Mouse (Mus musculus): ENCODE measurements around the gene Fabp6. TPM values are rescaled to one million over a fixed set of nuclear protein-coding genes. Genes with fewer than 3 reads are reported as not detected.

The Fabp6 gene
- total and polyA plus RNA-seq, 2 experiments from 2014 or later = not detected

GRCm38 (mm10) chr11:43617924-43618323 is 16.6 kb upstream of the Fabp6 start:
- Histone ChIP-seq H3K27ac (peak overlapping the region; percentile 27; the same call in 1 of the 2 replicates), H3K9me3 (ENCODE audit: low read length) (no peaks in the 10 kb centered on the region), H3K4me1 (ENCODE audit: insufficient read depth, low read length) (peaks cover 5% of the 10 kb centered on the region; the same call in 1 of the 2 replicates), H3K9ac (replicated peaks; ENCODE audit: low read length) (no peak overlapping the region), H3K4me2 (ENCODE audit: low read depth, low read length) (no peak overlapping the region), H3K36me3 (ENCODE audit: insufficient read depth, low read length) (no peaks in the 10 kb centered on the region), H3K4me3 (ENCODE audit: low read length) (no peak overlapping the region), H3K27me3 (ENCODE audit: insufficient read depth, low read length) (no peaks in the 10 kb centered on the region)
- DNase-seq (ENCODE audit: low spot score) (peak; percentile 44), ATAC-seq (peak; percentile 53)
- no peak for TF ChIP-seq CTCF (IDR thresholded peaks at IDR 0.05; ENCODE audit: low read depth)
- WGBS = 21% methylated on average over 5 of the region's 5 CpGs

DNA sequence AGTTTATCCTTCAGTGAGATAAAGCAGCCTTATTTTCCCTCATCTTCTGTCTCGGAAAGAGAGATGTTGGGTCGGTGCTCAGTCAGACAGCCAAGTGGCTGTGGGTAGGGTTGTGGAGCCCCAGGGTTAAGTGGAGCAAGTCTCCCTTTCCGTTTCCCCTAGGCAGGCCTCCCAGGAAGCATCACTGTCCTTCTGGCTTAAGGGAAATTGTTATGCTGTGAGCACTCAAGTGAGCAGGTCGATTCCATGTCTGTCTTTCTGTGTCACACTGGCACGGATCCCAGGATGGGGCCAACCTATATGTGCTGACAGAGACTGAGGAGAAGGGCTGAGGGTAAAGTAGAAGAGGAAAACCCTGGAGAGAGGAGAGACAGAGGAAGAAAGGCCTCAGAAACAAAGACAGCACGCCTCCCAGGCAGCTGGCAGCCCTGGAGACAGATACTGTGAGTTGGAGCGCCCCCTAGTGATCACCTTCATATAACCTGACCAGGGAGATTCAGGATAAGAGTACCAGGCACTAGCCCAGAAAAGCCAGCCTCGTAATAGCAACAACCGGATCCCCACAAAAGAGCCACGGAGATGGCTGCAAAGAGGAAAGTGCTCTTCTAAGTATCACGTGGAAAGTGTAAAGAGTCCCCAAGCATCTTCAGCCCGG is 11.6 kb upstream of the Fabp6 start:
- Histone ChIP-seq H3K9me3 (ENCODE audit: low read length) (no peaks in the 10 kb centered on the region), H3K9ac (replicated peaks; ENCODE audit: low read length) (peak overlapping the region; percentile 43; the same call in 1 of the 2 replicates), H3K4me2 (ENCODE audit: low read depth, low read length) (no peak overlapping the region), H3K27ac (peak overlapping the region; percentile 74; the same call in 1 of the 2 replicates), H3K4me3 (ENCODE audit: low read length) (no peak overlapping the region), H3K36me3 (ENCODE audit: insufficient read depth, low read length) (no peaks in the 10 kb centered on the region), H3K4me1 (ENCODE audit: insufficient read depth, low read length) (no peaks in the 10 kb centered on the region), H3K27me3 (ENCODE audit: insufficient read depth, low read length) (no peaks in the 10 kb centered on the region)
- WGBS = 19% methylated on average over 12 of the region's 12 CpGs
- DNase-seq (ENCODE audit: low spot score) (peak; percentile 95), ATAC-seq (peak; percentile 84)
- TF ChIP-seq CTCF (IDR thresholded peaks at IDR 0.05; ENCODE audit: low read depth) = peak; percentile 86

- no peak overlapping the region for H3K4me2 ChIP-seq (ENCODE audit: low read depth, low read length)
- TF ChIP-seq CTCF (IDR thresholded peaks at IDR 0.05; ENCODE audit: low read depth) = no peak
- ATAC-seq = no peak
Observed at GRCm38 (mm10) chr11:43610662-43611033, 9.3 kb upstream of the Fabp6 start.

DNA sequence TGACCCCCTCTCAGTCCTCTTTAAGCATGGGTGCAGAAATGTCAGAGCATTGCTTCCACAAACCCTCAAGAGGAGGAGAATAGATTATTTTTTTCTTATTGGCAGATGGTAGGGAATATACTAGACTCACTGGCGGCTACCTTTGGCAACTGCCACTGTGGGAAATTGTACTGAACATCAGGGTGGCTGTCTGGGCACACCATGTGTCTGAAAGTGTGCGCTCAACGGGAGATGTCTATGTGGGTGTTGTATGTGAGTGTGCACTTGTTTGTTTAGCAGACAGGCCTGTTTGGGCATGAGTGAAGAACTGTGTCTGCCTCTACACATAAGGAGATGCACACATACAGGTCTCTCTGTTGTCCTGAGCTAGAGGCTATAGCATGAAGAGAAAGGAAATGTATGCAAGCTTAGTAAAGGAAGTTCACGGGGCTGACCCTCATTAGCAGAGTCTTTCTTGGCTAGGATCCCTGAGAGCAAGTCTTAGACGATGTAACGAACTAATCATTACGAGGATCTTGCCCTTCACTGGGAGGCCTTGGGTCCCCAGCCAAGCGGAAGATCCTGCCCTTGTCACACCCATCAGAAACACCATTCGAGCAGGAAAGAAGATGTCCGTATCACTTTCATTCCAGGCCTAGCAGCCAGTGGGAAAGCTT is 8.8 kb upstream of the Fabp6 start:
- H3K36me3 ChIP-seq (ENCODE audit: insufficient read depth, low read length) = no peaks in the 10 kb centered on the region
- DNase-seq (ENCODE audit: low spot score) = no peak
- H3K4me1 ChIP-seq (ENCODE audit: insufficient read depth, low read length) = no peaks in the 10 kb centered on the region
- H3K4me2 ChIP-seq (ENCODE audit: low read depth, low read length) = no peak overlapping the region
- no peak overlapping the region for H3K9ac ChIP-seq (replicated peaks; ENCODE audit: low read length)
- 44% methylated on average over 10 of the region's 10 CpGs for WGBS
- H3K4me3 ChIP-seq (ENCODE audit: low read length) = no peak overlapping the region
- no peak for TF ChIP-seq CTCF (IDR thresholded peaks at IDR 0.05; ENCODE audit: low read depth)
- H3K27ac ChIP-seq = no peak overlapping the region
- H3K9me3 ChIP-seq (ENCODE audit: low read length) = no peaks in the 10 kb centered on the region
- no peaks in the 10 kb centered on the region for H3K27me3 ChIP-seq (ENCODE audit: insufficient read depth, low read length)
- ATAC-seq = no peak

More at GRCm38 (mm10) chr11:43610662-43611033, 9.3 kb upstream of the Fabp6 start:
- no peak overlapping the region for H3K9ac ChIP-seq (replicated peaks; ENCODE audit: low read length)
- no peak overlapping the region for H3K27ac ChIP-seq
- no peak for DNase-seq (ENCODE audit: low spot score)
- 78% methylated on average over 5 of the region's 5 CpGs for WGBS
- no peaks in the 10 kb centered on the region for H3K27me3 ChIP-seq (ENCODE audit: insufficient read depth, low read length)
- H3K36me3 ChIP-seq (ENCODE audit: insufficient read depth, low read length) = no peaks in the 10 kb centered on the region
- H3K9me3 ChIP-seq (ENCODE audit: low read length) = no peaks in the 10 kb centered on the region
- H3K4me1 ChIP-seq (ENCODE audit: insufficient read depth, low read length) = no peaks in the 10 kb centered on the region
- H3K4me3 ChIP-seq (ENCODE audit: low read length) = no peak overlapping the region

- H3K27me3 ChIP-seq (ENCODE audit: insufficient read depth, low read length) = no peaks in the 10 kb centered on the region
- ATAC-seq (peak; percentile 39; the same call in 1 of the 2 replicates), DNase-seq (ENCODE audit: low spot score) (peak; percentile 52)
- H3K27ac ChIP-seq = no peak overlapping the region
- no peak overlapping the region for H3K4me2 ChIP-seq (ENCODE audit: low read depth, low read length)
- 21% methylated on average over 3 of the region's 3 CpGs for WGBS
- no peaks in the 10 kb centered on the region for H3K4me1 ChIP-seq (ENCODE audit: insufficient read depth, low read length)
- H3K4me3 ChIP-seq (ENCODE audit: low read length) = no peak overlapping the region
- no peaks in the 10 kb centered on the region for H3K9me3 ChIP-seq (ENCODE audit: low read length)
- no peak for TF ChIP-seq CTCF (IDR thresholded peaks at IDR 0.05; ENCODE audit: low read depth)
- no peak overlapping the region for H3K9ac ChIP-seq (replicated peaks; ENCODE audit: low read length)
- H3K36me3 ChIP-seq (ENCODE audit: insufficient read depth, low read length) = no peaks in the 10 kb centered on the region
Observed at GRCm38 (mm10) chr11:43608440-43608839, 7.1 kb upstream of the Fabp6 start.

- Histone ChIP-seq H3K27ac (no peak overlapping the region), H3K4me2 (ENCODE audit: low read depth, low read length) (no peak overlapping the region), H3K9me3 (ENCODE audit: low read length) (no peaks in the 10 kb centered on the region), H3K27me3 (ENCODE audit: insufficient read depth, low read length) (no peaks in the 10 kb centered on the region), H3K4me3 (ENCODE audit: low read length) (no peak overlapping the region), H3K4me1 (ENCODE audit: insufficient read depth, low read length) (no peaks in the 10 kb centered on the region), H3K9ac (replicated peaks; ENCODE audit: low read length) (no peak overlapping the region), H3K36me3 (ENCODE audit: insufficient read depth, low read length) (no peaks in the 10 kb centered on the region)
- DNase-seq (ENCODE audit: low spot score) = no peak
- 84% methylated on average over 6 of the region's 6 CpGs for WGBS
- TF ChIP-seq CTCF (IDR thresholded peaks at IDR 0.05; ENCODE audit: low read depth) = no peak
- no peak for ATAC-seq
Observed at GRCm38 (mm10) chr11:43605859-43606258, 4.5 kb upstream of the Fabp6 start.

DNA sequence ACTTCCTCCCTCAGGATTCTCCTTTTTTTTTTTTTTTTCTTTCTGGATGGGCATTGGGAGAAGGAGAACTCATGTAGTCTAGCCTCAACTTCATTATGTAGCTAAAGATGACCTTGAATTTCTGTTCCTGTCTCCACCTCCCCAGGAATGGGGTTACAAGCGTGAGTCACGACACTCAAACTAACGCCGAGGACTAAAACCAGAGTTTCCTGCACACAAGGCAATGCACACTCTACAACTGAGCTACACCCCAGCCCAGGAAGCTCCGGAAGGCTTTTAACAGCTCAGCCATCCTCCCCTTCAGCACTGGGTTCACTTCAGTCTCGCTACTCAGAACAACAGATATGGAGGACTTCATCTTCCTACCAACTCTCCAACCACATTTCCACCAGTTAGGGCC is 3.6 kb upstream of the Fabp6 start:
- Histone ChIP-seq H3K4me3 (ENCODE audit: low read length) (no peak overlapping the region), H3K4me1 (ENCODE audit: insufficient read depth, low read length) (no peaks in the 10 kb centered on the region), H3K9me3 (ENCODE audit: low read length) (no peaks in the 10 kb centered on the region), H3K4me2 (ENCODE audit: low read depth, low read length) (no peak overlapping the region), H3K36me3 (ENCODE audit: insufficient read depth, low read length) (no peaks in the 10 kb centered on the region), H3K27ac (no peak overlapping the region), H3K27me3 (ENCODE audit: insufficient read depth, low read length) (no peaks in the 10 kb centered on the region), H3K9ac (replicated peaks; ENCODE audit: low read length) (no peak overlapping the region)
- DNase-seq (ENCODE audit: low spot score) (no peak), ATAC-seq (no peak)
- TF ChIP-seq CTCF (IDR thresholded peaks at IDR 0.05; ENCODE audit: low read depth) = no peak
- 89% methylated on average over 6 of the region's 6 CpGs for WGBS

Data from hindbrain, postnatal 0 days (tissue).